10 mouse cellular contexts compared by ENCODE assay signal in the genomic region with DNA sequence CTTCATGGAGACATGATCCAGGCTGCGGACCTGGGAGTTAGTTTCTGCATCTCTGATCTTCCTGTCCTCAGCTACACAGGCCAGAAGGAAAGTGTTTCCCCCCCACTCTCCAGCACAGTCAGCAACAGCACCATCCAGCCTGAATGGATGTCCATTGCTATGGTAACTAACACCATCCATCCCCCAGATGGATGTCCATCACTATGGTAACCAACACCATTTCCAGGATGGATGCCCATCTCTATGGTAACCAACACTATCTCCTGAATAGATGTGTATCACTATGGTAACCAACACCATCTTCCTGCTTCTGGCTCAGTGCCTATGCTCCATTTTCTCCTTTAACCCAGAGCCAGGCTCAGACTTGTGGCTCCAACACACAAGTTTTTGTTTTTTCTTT.
DNase-seq lines count a peak whose midpoint lies in the region; ATAC-seq and TF ChIP-seq lines count a peak whose summit lies in the region.
"Had no signal": no experiment of that assay in that cellular context is flagged by ENCODE, and none has a peak within 500 bp of the region (broad histone marks: within the 10 kb centered on the region; RNA-seq: fewer than 3 reads in every experiment).

No protein-coding gene starts in this region.

- peak; percentile 67 to 78 for DNase-seq in right cerebral cortex, postnatal 10 days (ENCODE audit: low spot score in 2 of 2)
- DNase-seq in right cerebral cortex, postnatal 25 days, result no peak
- peak; percentile 86 for DNase-seq in forebrain, postnatal 0 days
- DNase-seq in layer of hippocampus, postnatal 14 days (ENCODE audit: low spot score in 2 of 2), result peak; percentile 26 to 32
- DNase-seq in retina, postnatal 1 day, result peak; percentile 76
- DNase-seq in stomach, postnatal 0 days (ENCODE audit: low spot score), result no peak
- DNase-seq: cerebellum, adult 11-12 months had no signal

- H3K27me3 ChIP-seq in forebrain, postnatal 0 days (ENCODE audit: insufficient read depth, low read length), result no peaks in the 10 kb centered on the region
- H3K27me3 ChIP-seq in stomach, postnatal 0 days (ENCODE audit: control insufficient read depth, insufficient read depth, low read length), result no peaks in the 10 kb centered on the region
- H3K27me3 ChIP-seq: lung, embryonic 15.5 days had no signal

- H3K4me2 ChIP-seq in forebrain, postnatal 0 days (ENCODE audit: low read depth), result no peak overlapping the region
- no peak overlapping the region for H3K4me2 ChIP-seq in stomach, postnatal 0 days (replicated peaks; ENCODE audit: low read depth)
- H3K4me2 ChIP-seq: lung, embryonic 15.5 days had no signal

- no peak for TF ChIP-seq CTCF in forebrain, postnatal 0 days (IDR thresholded peaks at IDR 0.05; ENCODE audit: low read depth)
- no peak for TF ChIP-seq CTCF in stomach, postnatal 0 days (IDR thresholded peaks at IDR 0.05; ENCODE audit: low read depth)

- no peak overlapping the region for H3K9ac ChIP-seq in forebrain, postnatal 0 days
- no peak overlapping the region for H3K9ac ChIP-seq in stomach, postnatal 0 days (ENCODE audit: low read length)
- H3K9ac ChIP-seq: lung, embryonic 15.5 days had no signal

- no peak for TF ChIP-seq EP300 in stomach, postnatal 0 days (optimal IDR thresholded peaks at IDR 0.05)

- H3K4me1 ChIP-seq in forebrain, postnatal 0 days (ENCODE audit: insufficient read depth), result no peaks in the 10 kb centered on the region
- H3K4me1 ChIP-seq in stomach, postnatal 0 days (replicated peaks; ENCODE audit: control insufficient read depth, insufficient read depth), result no peaks in the 10 kb centered on the region
- H3K4me1 ChIP-seq: lung, embryonic 15.5 days had no signal

- no peaks in the 10 kb centered on the region for H3K36me3 ChIP-seq in forebrain, postnatal 0 days (ENCODE audit: insufficient read depth)
- no peaks in the 10 kb centered on the region for H3K36me3 ChIP-seq in stomach, postnatal 0 days (ENCODE audit: control insufficient read depth, insufficient read depth, low read length)
- H3K36me3 ChIP-seq: lung, embryonic 15.5 days had no signal

- no peak overlapping the region for H3K27ac ChIP-seq in forebrain, postnatal 0 days (ENCODE audit: low read depth, low read length)
- H3K27ac ChIP-seq in stomach, postnatal 0 days (replicated peaks), result no peak overlapping the region
- H3K27ac ChIP-seq: lung, embryonic 15.5 days had no signal

- H3K4me3 ChIP-seq in forebrain, postnatal 0 days (ENCODE audit: low read depth, low read length), result no peak overlapping the region
- no peak overlapping the region for H3K4me3 ChIP-seq in stomach, postnatal 0 days (ENCODE audit: low read depth, low read length)
- H3K4me3 ChIP-seq: lung, embryonic 15.5 days had no signal

- peak; percentile 90 for ATAC-seq in forebrain, postnatal 0 days
- no peak for ATAC-seq in activated CD4-positive, CD25-positive, alpha-beta regulatory T cell, adult 4 months
- no peak for ATAC-seq in stomach, postnatal 0 days (ENCODE audit: low FRiP score, low TSS enrichment)
- ATAC-seq in erythroid progenitor cell, adult 5-6 weeks (replicated peaks; ENCODE audit: low FRiP score, poor library complexity, severe bottlenecking), result no peak

- 84% methylated on average over 1 of the region's 1 CpGs for WGBS in forebrain, postnatal 0 days
- WGBS in stomach, postnatal 0 days, result 92% methylated on average over 1 of the region's 1 CpGs

- H3K9me3 ChIP-seq in forebrain, postnatal 0 days (ENCODE audit: low read length), result no peaks in the 10 kb centered on the region
- H3K9me3 ChIP-seq in stomach, postnatal 0 days (ENCODE audit: control insufficient read depth, low read length), result no peaks in the 10 kb centered on the region
- H3K9me3 ChIP-seq: lung, embryonic 15.5 days had no signal

Comparison
In these comparisons a context has a peak if more than half of its experiments do, and no peak if none do; other contexts are left out.
1. DNase-seq: peak in right cerebral cortex, postnatal 10 days (2 of 2), forebrain, postnatal 0 days (single experiment), layer of hippocampus, postnatal 14 days (2 of 2) and retina, postnatal 1 day (single experiment); none in right cerebral cortex, postnatal 25 days (single experiment) and stomach, postnatal 0 days (single experiment).